Mouse (Mus musculus): ENCODE measurements around the gene Slc28a1.

The Slc28a1 gene

GRCm38 (mm10) chr7:81114555-81114954 lies at the start of gene Slc28a1:
TSS of gene Slc28a1 (plus strand) at chr7:81114799.
- no peak for DNase-seq (ENCODE audit: low spot score)

DNA sequence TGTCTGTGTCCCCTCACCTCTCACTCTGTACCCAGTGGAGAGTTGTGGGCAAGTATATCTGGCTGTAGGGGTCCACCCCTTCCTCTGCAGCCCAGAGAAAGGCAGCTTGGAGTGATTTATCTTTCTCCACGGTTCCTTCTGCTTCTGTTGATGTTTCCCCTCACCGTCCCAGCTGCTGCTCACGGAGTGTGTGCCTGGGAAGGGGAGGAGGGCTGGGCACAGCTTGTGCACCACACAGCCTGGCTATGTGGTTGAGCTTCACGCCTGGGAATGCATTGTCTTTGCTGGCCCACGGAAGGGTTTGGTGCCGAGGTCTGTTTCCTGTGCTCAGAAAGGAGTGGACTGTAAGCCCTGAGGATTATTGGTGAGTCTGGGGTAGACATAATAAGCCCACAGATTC lies 47.9 kb upstream of the Slc28a1 start:
- DNase-seq (ENCODE audit: low spot score): peak; percentile 62

DNA sequence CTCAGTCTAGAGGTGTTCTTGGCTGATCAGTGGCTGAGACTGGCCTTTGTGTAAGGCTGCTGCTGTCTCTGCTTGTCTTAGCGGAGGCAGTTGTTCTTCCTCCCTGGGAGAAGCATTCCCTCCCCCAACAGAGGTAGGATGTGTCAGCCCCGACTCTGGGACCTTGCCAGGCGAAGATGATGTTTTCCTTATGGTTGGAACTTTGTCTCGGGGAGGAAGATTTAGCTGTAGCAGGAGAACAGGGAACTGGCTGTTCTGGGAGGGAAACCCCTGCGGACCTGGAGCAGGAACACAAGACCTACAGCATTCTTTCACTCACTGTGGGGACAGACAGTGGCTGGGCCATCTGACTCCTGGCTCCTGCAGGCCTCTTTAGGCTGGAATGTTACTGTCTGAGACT lies 42.1 kb upstream of the Slc28a1 start:
- DNase-seq (ENCODE audit: low spot score): no peak

GRCm38 (mm10) chr7:81073273-81073672 lies 41.3 kb upstream of the Slc28a1 start:
- no peak for DNase-seq (ENCODE audit: low spot score)

DNA sequence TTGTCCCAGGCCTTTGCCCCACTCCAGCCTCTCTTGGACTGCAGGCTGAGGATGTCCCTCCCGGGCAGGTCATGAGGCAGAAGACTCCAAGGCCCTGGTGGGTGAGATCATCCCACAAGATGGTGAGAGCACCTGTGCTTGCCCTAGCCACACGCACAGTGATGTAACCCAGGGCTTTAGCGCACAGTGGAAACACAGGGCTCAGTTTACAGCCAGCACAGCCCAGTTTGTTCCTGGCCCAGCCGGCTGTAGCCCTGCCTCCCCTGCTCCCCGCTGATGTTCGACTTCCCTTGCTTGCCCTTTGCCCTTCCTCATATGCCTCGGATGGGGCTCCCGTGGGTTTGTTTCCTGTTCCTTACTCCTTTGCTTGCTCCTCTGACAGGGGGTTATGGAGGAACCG lies 40.1 kb upstream of the Slc28a1 start:
- peak; percentile 56 for DNase-seq (ENCODE audit: low spot score)

- DNase-seq (ENCODE audit: low spot score): no peak
Measured at GRCm38 (mm10) chr7:81075299-81075698, 39.3 kb upstream of the Slc28a1 start.

DNA sequence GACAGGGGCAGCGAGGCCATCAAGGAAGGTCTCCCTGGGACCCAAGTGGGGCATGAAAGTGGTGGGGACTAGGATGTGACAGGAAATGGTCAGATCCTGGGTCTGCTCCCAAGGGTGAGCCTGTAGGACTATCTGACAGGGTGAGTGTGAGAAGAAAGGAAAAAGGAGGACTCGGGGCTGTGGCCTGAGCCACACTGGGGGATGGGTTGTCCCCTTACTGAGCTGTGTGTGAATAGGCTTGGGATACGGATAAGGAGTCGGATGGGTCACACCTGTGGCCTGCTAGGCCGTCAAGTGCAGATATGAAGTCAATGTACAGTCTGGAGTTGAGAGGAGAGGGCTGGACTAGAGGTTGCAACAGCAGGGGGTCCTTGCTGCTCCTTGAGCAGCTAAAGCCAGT lies 38.9 kb upstream of the Slc28a1 start:
- no peak for DNase-seq (ENCODE audit: low spot score)

DNA sequence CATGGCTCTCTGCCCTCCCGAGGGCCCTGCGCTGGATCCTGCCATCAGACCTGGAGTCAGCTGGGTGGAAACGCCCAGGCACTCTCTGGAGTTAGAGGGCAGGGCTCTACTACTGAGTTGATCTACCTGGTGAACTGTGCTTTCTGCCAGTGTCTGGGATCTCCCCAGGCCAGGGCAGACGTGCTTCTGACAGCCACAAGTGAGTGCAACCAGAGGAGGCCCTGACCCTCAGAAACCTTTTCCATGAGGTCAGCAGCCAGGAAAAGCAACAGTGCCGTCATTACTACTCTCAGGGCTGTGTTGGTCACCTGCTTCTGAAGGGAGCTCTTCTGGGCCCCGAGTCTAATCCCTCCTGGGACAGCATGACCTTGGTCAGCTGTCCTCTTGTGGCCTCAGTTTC lies 37.6 kb upstream of the Slc28a1 start:
- DNase-seq (ENCODE audit: low spot score): no peak

DNA sequence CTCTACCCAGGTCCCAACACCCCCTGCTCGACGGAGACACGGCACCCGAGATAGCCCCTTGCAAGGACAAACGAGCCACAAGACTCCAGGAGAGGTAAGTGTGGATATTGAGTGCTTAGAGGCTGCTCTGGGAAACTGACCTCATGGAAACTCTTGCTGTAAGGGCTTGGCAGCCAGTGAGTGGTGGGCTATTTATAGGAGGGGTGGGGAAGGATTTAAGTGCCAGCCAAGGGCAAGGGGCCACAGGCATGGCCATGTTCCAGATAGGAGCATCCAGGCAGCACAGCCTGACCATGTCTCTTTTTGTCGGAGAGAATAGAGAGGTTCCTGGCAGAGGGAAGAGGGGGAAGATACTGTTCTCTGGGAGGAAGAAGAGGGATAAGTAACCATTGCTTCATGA lies 35.9 kb upstream of the Slc28a1 start:
- DNase-seq (ENCODE audit: low spot score): no peak

DNA sequence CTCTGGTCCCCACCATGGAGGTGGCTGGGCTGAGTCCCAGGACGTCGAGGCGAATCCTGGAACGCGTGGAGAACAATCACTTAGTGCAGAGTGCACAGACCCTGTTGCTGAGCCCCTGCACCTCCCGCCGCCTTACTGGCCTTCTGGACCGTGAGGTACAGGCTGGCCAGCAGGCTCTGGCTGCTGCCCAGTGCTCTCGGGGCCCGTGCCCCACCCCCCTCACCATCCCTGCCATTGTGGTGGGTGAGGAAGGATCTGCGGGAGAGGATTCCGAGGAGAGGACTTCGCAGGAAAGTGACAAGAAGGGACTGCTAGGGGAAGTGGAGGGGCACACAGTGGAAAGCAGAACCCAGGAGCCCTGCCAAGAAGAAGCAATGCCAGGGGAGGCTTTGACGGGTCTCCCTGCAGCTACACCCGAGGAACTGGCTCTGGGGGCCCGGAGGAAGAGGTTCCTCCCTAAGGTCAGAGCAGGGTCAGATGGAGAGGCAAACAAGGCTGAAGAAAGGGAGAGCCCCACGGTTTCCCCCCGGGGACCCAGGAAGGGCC lies 21.1 kb upstream of the Slc28a1 start:
- no peak for DNase-seq (ENCODE audit: low spot score)

DNA sequence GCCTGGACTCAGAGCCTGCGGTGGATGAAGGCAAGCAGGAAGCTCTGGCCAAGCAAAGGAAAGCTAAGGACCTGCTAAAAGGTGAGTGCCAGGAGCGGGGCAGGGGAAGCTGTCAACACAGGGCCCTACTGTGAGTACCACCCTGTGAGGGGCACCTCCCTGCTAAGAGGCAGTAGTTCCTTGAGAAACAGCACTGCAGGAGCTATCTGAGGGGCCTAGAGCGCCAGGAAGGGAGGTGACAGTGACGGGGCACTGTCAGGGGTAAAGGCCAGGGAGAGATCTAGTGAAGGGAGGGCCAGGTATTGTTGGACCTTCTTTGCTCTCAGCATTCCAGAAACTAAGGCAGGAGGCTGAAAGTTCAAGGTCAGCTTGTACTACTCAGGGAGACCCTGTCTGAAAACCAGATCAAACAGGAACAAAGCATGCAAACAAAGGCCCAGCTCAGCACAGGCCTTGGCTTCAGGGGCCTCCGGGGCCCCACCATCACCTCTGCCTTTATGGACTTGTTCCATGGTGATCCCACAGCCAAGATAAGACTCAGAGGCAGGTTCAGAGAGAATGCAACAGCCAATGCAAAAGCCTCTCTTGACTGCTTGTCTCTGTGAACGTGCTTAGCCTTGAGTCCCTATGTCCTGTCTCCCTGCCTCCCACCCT lies 20.4 kb upstream of the Slc28a1 start:
- no peak for DNase-seq (ENCODE audit: low spot score)

DNA sequence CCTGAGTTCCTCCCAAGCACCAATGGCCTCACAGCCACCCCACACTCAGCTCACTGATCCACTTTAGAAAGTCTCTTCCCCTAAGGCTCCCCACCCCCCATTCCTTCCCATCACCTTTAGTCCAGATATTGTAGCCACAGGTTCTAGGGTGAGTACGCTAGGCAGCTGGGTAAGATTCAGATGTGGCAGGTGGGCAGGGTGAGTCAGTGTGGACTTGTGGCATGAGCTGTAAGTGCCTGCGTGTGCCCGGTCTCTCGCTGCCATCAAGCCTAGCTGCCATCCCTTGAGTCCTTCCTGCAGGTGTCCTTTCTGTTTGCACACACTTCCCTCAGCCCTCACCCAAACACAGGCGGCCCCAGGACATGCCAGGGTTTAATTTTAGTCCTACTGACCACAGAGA lies 14.3 kb upstream of the Slc28a1 start:
- DNase-seq (ENCODE audit: low spot score): no peak

- no peak for DNase-seq (ENCODE audit: low spot score)
Measured at GRCm38 (mm10) chr7:81102854-81103253, 11.7 kb upstream of the Slc28a1 start.

DNA sequence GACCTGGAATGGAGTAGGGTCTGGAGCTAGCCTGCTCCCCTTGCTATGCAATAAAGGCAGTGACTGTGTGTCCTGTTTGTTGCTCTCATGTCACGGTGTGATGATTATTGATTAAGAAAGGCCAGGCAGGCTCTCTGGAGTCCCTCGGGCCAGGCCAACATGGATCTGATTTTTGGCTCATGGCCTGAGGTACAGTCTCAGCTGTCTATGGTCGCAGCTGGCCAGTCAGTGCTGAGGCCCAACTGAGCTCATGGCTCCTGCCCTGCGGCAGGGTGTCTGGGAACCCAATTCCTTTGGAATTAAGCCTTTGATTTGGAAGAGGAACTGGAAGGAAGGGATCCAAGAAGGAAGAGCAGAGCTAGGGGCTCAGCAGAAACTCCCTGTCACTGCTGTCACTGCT lies 9.1 kb upstream of the Slc28a1 start:
- DNase-seq (ENCODE audit: low spot score): no peak

GRCm38 (mm10) chr7:81108226-81108625 lies 6.4 kb upstream of the Slc28a1 start:
- DNase-seq (ENCODE audit: low spot score): no peak

DNA sequence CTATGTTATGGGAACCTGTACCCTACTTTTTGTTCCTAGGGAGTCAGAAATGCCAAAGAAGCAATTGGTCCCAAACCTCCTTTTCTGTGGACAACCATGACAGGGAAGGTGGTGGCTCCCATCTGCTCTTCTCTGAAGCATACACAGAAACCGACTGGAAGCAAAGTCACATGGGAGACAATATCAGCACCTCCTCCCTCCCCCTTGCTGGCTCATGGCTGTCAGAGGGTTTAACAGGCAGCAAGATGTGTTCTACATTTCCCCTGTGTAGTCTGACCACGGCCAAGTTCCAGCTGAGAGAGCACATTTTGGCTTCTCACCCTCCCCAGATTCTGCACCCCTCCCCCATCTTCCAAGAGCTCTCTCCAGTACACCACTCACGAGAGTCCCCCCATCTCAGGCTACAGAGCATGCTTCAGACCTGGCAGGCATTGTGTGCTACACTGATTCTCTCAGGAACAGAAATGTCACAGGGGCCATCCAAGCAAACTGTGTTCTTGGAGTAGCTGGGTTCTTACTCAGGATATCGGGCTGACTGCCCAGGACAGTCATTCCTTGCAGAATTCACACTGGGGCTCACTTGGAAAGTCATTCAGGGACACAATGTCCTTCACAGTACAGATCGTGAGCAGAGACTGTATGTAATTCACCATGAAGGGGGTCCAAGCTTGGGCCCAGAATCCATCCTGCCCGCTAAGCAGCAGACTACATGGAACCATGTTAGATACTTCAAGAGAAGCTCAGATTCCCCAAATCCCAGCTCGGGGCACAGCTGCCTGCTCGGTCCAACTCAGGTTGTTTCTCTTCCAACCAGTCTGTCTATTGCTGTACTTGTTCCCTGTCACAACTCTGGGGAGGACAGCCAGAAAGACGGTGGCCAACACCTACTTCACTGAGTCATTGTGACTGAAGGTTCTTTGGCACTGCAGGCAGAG lies 4.6 kb upstream of the Slc28a1 start:
- DNase-seq (ENCODE audit: low spot score): no peak

DNA sequence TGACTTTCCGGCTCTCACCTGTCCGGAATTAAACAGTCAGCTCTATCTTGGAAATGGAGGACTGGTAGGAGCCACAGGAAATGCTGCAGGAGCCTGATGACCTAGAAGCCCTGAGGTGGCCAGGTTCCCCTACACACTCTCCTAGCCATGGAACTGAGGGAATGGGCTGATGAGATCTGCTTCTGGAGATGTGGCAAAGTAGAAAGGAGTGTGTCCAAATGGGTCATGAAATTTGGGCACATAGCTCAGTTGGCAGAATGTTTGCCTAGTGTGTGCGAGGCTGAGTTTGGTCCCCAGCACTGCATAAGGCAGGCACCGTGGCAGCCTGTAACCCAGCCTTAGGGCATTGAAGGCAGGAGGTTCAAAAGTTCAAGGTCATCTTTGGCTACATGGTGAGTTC lies 3.8 kb upstream of the Slc28a1 start:
- no peak for DNase-seq (ENCODE audit: low spot score)

DNA sequence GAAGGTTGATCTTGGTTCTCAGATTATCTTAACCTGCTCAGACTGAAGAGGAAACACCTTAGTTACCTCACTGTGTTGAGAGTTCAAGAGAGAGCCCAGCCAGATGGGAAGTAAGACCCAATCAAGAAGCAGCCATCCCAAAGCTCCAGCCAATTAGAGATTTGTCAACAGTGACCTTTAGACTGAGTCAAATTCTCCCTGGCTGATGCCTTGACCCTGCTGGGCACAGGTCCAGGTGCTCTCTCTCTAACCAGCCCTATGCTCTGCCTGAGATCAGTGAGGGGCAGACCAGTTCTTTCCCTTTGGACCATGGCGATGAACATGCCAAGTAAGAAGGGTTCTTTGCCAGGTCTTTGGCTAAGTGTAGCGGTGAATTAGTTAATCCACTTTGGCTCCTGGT lies 2.9 kb upstream of the Slc28a1 start:
- DNase-seq (ENCODE audit: low spot score): no peak

DNA sequence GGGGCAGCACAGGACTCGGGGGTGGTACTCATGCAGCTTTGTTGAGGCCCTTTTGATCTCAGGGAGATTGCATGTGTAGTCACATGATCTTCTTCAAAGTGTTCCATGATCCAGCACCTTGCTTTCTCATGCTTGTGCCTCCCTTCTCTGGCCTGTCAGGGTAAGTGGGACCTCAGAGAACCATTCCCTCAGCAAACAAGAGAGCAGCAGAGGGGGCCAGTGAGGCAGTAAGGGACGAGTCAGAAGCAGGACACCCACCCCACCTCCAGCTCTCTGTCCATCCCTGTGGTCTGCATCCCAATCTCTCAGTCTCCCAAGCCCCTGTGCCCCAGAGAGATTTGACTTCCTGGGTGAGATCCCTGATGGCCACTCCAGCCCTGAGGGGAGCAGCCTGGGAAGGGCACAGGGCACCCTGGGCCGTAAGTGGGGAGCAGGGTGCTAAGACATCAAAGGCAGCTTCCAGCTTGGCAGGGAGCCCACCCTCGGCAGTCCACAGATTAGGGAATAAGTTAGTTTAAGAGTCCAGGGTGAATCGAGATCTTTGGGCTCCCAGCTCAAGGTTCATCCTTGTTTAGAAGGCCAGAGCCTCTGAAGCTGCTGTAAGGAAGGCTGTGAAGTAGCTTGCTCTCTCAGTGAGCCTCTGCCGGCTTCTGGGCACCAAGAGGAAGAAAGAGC lies 1.8 kb upstream of the Slc28a1 start:
- DNase-seq (ENCODE audit: low spot score): no peak

- DNase-seq (ENCODE audit: low spot score): no peak
Measured at GRCm38 (mm10) chr7:81121099-81121498, 6.5 kb downstream of the Slc28a1 start.

DNA sequence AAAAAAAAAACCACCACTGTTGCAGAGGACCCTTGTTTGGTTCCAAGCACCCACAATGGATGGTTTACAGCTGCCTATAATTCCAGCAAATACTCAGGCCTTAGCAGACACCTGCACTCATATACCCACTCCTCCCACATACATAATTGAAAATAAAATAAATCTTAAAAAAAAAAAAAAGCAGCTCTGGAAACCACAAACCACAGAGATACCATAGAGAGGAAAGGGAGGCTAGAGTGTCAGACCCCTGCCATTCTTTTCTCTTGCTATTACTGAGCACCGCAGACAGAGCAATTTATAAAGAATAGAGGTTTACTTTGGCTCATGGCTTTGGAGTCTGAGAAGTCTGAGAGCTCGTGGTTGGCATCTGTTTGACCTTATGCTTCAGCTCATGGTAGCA lies 8.2 kb downstream of the Slc28a1 start:
- DNase-seq (ENCODE audit: low spot score): no peak

DNA sequence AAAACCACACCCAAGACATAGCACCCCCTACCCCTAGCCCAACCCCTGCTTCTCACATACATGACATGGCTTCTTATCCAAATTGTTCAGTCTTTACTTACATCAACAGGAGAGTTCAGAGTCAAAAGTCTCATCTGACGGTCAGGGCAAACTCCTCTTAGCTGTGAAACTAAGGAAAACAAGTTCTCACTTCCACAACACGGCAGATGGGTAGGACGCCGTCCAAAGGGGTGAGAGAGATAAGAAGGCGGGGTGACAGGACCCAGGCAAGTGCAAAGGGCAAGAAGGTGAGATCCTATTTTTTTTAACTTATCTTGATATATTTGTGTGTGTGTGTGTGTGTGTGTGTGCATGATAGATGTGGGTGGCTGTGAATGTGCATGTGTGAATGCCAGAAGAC lies 9.0 kb downstream of the Slc28a1 start:
- no peak for DNase-seq (ENCODE audit: low spot score)

DNA sequence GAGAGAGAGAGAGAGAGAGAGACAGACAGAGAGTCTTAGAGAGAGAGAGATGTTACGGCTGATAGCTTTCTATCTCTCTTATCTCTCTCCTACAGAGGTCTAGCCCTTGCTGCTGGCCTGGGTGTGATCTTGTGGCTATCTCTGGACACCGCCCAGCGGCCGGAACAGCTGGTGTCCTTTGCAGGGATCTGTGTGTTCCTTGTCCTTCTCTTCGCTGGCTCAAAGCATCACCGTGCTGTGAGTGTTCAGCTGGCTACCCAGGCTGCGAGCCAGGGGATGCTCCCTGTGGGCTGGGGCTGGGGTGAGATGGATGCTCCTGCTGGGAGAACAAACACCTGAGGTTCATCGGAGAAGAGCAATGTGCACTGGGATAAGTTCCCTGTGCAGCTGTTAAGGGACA lies 10.2 kb downstream of the Slc28a1 start:
- no peak for DNase-seq (ENCODE audit: low spot score)

Data from embryo, embryonic 10 days (tissue).